Mouse (Mus musculus) adrenal gland, postnatal 4 days (tissue): Measurements from ENCODE around the gene Ddb2. TPM values are rescaled to one million over a fixed set of nuclear protein-coding genes. Genes with fewer than 3 reads are reported as not detected.

Experiments used
- total RNA-seq, 2 experiments: library from RNA; stranded (reverse); gene quantifications; 2 replicates each; pipeline ENCODE4 v1.2.3; 2021

Ddb2 gene
- total RNA-seq, 2 experiments from 2014 or later, result 19.1 to 19.7 TPM

Other genes with a start within 250 kb of the Ddb2 start
- 1 to 10 TPM; 4.2 to 4.9 TPM for gene Rapsn, start 201.4 kb downstream of the Ddb2 start, total RNA-seq
- 100 to 1,000 TPM; 203 to 210 TPM for gene Psmc3, start 183.0 kb downstream of the Ddb2 start, total RNA-seq
- 10 to 100 TPM; 35.7 to 42.0 TPM for gene Slc39a13, start 166.6 kb downstream of the Ddb2 start, total RNA-seq
- 1 to 10 TPM; 7.8 to 7.9 TPM for gene Spi1, start 154.6 kb downstream of the Ddb2 start, total RNA-seq
- gene Mybpc3, start 118.8 kb downstream of the Ddb2 start, total RNA-seq, result under 1 TPM in 1 of 2 experiments, not detected in 1; 0.17 TPM
- 10 to 100 TPM; 27.4 to 31.8 TPM for gene Madd, start 53.1 kb downstream of the Ddb2 start, total RNA-seq
- 10 to 100 TPM; 10.3 to 11.5 TPM for gene Nr1h3, start 34.1 kb downstream of the Ddb2 start, total RNA-seq
- 10 to 100 TPM; 47.3 TPM for gene Acp2, start 34.1 kb downstream of the Ddb2 start, total RNA-seq
- gene Pacsin3, start 19.0 kb upstream of the Ddb2 start, total RNA-seq, result 100 to 1,000 TPM; 111 to 112 TPM
- 100 to 1,000 TPM; 112 to 119 TPM for gene Arfgap2, start 28.0 kb upstream of the Ddb2 start, total RNA-seq
- 10 to 100 TPM; 24.7 to 30.2 TPM for gene 1110051M20Rik, start 207.7 kb upstream of the Ddb2 start, total RNA-seq
- gene Lrp4, start 220.5 kb upstream of the Ddb2 start, total RNA-seq, result 10 to 100 TPM; 10.9 to 14.2 TPM